Mouse (Mus musculus): ENCODE measurements around the gene Olfr692. TPM values are rescaled to one million over a fixed set of nuclear protein-coding genes. Genes with fewer than 3 reads are reported as not detected.
"Not testable (repeated sequence)": the region's sequence is repeated elsewhere in the genome, so short reads cannot be mapped to it uniquely, and the experiment has no call there.

Olfr692 gene
- polyA plus RNA-seq, 1 experiment from 2014 or later: not detected

DNA sequence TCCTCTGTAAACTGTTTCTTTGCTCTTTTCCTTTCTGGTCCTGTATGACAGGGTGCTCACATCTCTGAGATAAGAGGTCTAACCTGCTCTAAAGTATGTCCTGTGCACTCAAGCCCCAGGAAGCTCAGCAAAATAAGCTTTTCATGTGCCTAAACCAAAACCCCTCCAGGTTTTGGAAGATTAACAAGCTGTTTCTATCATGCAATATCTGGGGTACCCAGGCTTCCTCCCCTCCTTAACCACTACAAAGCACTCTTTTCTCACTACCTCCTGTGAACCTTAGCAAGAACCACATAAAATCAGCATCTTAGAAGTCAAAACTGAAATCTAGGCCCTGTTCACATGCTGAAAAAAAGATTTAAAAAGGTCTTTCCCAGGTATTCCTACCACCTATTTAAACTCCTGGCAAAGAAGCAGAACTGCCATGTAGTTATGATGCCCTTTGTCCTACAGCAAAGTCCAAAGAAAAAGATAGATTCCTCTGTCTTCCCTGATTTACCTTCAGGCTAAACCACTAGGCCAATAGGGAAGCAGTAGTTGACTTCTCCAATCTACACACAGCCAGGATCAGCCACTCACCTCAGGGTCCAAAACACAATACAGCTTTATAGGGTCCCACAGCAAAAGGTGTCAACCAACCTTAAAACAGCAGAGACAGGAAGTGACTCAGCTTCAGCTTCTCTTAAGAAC, 27.2 kb downstream of the Olfr692 start:
- Histone ChIP-seq H3K4me2 (ENCODE audit: low read depth, low read length) (no peak overlapping the region), H3K27ac (ENCODE audit: low read length) (no peak overlapping the region), H3K9me3 (replicated peaks; ENCODE audit: control insufficient read depth, low read length) (no peaks in the 10 kb centered on the region), H3K4me1 (ENCODE audit: control insufficient read depth, insufficient read depth, low read length) (peaks cover 16% of the 10 kb centered on the region), H3K4me3 (ENCODE audit: low read length) (no peak overlapping the region), H3K9ac (ENCODE audit: low read length) (no peak overlapping the region), H3K36me3 (ENCODE audit: control insufficient read depth, insufficient read depth) (peaks cover 3% of the 10 kb centered on the region; the same call in 1 of the 2 replicates), H3K27me3 (ENCODE audit: control insufficient read depth, insufficient read depth, low read length) (no peaks in the 10 kb centered on the region)
- ATAC-seq (replicated peaks; ENCODE audit: extremely low read depth, insufficient read depth, low FRiP score): no peak

DNA sequence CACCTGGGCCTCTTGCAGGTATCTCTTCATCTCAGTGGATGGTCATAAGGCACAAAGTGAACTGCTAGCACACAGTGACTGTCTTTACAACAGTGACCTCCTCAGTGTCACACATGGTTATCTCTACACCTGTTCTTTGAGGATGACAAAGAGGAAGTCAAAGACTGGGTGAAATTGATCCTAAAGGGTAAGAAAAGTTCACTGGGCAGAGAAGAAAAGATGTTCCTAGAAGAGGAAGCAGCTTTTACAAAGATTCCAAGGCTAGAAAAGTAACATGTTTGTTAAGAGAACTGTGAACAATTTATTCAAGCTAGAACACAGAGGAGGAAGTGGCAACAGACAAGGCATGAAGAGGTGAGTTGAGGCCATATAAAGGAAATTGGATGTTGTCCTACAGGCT, 28.1 kb downstream of the Olfr692 start:
- H3K27me3 ChIP-seq (ENCODE audit: control insufficient read depth, insufficient read depth, low read length): no peaks in the 10 kb centered on the region
- H3K9ac ChIP-seq (ENCODE audit: low read length): no peak overlapping the region
- ATAC-seq (replicated peaks; ENCODE audit: extremely low read depth, insufficient read depth, low FRiP score): no peak
- H3K27ac ChIP-seq (ENCODE audit: low read length): no peak overlapping the region
- no peak overlapping the region for H3K4me3 ChIP-seq (ENCODE audit: low read length)
- H3K36me3 ChIP-seq (ENCODE audit: control insufficient read depth, insufficient read depth): peaks cover 3% of the 10 kb centered on the region; the same call in 1 of the 2 replicates
- H3K9me3 ChIP-seq (replicated peaks; ENCODE audit: control insufficient read depth, low read length): no peaks in the 10 kb centered on the region
- H3K4me1 ChIP-seq (ENCODE audit: control insufficient read depth, insufficient read depth, low read length): peaks cover 16% of the 10 kb centered on the region
- no peak overlapping the region for H3K4me2 ChIP-seq (ENCODE audit: low read depth, low read length)

DNA sequence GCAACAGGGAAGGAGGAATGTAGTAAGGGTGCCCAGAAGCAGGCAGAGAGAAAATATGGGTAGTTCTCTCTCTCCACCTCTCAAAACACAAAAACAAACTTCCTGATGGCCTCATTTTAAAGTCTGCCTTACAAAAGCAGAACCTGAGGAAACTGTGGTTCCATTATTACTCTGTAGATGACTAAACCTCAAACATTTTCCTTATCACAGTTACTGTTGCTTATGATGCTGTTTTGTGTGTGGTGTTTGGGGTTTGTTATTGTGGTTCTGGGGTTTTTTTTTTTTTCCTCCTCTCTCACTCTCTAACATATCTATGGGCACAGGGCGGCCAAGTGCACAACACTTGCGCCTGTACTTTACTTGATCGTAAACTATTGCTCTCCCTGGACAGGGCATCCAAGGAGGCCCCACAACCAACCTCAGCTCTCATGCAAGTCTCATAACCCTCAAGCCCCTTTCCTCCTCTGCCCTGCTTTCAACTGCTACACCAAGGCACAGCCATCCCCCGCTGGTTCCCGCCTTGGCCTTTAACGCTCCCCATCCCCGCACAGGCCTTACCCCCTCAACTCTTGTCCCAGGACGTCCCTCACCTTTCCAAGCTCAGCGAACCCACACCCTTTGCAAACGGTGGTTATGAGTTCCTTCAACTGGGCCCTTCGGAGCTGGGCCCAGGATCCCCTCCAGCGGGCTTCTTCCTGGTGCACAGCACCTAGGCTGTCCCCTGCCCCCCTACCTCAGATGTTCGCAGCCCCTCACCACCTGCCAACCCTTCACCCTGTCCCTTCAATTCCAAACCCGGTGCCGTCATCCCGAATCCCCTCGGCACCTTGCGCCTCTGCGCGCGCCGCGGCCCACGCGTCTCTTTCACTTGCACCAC, 31.3 kb downstream of the Olfr692 start:
- H3K4me3 ChIP-seq (ENCODE audit: low read length): peak overlapping the region; percentile 81
- peaks cover 16% of the 10 kb centered on the region for H3K4me1 ChIP-seq (ENCODE audit: control insufficient read depth, insufficient read depth, low read length)
- peak overlapping the region; percentile 79 for H3K4me2 ChIP-seq (ENCODE audit: low read depth, low read length)
- peaks cover 3% of the 10 kb centered on the region; the same call in 1 of the 2 replicates for H3K36me3 ChIP-seq (ENCODE audit: control insufficient read depth, insufficient read depth)
- peak overlapping the region; percentile 90 for H3K9ac ChIP-seq (ENCODE audit: low read length)
- WGBS: under 1% methylated on average over 25 of the region's 25 CpGs
- peak; percentile 1; the same call in 1 of the 2 replicates for ATAC-seq (replicated peaks; ENCODE audit: extremely low read depth, insufficient read depth, low FRiP score)
- H3K27ac ChIP-seq (ENCODE audit: low read length): peak overlapping the region; percentile 83
- no peaks in the 10 kb centered on the region for H3K9me3 ChIP-seq (replicated peaks; ENCODE audit: control insufficient read depth, low read length)
- H3K27me3 ChIP-seq (ENCODE audit: control insufficient read depth, insufficient read depth, low read length): no peaks in the 10 kb centered on the region

DNA sequence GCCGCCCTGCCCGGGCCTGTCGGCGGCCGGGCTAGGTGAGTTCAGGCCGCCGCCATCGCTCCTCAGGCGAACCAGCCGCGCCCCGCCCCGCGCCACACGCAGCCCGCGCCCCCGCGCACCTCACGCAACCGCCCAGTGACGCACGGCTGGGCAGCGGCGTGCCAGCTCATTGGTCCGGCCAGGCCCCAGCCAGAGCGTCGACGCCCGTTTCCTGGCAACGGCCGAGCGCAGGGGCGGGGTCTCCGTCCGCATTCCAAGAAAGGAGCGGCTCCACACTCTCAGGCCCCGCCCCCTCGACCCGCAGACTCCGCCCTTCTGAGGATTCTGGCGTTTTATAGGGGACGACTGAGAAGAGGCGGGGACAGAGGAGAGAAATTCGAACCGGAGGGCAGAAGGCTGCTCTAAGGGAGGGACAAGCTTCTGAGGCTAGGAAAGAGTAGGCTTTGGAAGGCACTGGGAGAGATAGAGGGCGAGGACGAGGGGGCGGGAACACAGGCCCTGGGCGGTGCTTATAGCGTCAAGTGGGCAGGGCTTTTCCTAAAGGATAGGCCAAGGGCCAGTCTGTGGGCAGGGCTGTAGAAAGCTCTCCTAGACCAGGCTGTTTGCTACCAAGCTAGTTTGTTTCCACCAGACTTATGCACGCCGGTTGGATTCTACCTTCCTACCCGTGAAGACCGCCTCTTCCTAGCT, 32.0 kb downstream of the Olfr692 start, which contains the start of gene Fam160a2:
TSS of gene Fam160a2 (minus strand) at position 120 of the 690 bp plus-strand sequence.
- Histone ChIP-seq H3K9me3 (replicated peaks; ENCODE audit: control insufficient read depth, low read length) (no peaks in the 10 kb centered on the region), H3K4me2 (ENCODE audit: low read depth, low read length) (peak within 1 kb of the TSS; percentile 79), H3K27me3 (ENCODE audit: control insufficient read depth, insufficient read depth, low read length) (no peaks in the 10 kb centered on the region), H3K4me3 (ENCODE audit: low read length) (peak within 1 kb of the TSS; percentile 81), H3K36me3 (ENCODE audit: control insufficient read depth, insufficient read depth) (peaks cover 3% of the 10 kb centered on the region; the same call in 1 of the 2 replicates), H3K9ac (ENCODE audit: low read length) (peak within 1 kb of the TSS; percentile 90), H3K27ac (ENCODE audit: low read length) (peak within 1 kb of the TSS; percentile 85), H3K4me1 (ENCODE audit: control insufficient read depth, insufficient read depth, low read length) (peaks cover 16% of the 10 kb centered on the region)
- peak; percentile 98 for ATAC-seq (replicated peaks; ENCODE audit: extremely low read depth, insufficient read depth, low FRiP score)
- 1% methylated on average over 51 of the region's 55 CpGs for WGBS

DNA sequence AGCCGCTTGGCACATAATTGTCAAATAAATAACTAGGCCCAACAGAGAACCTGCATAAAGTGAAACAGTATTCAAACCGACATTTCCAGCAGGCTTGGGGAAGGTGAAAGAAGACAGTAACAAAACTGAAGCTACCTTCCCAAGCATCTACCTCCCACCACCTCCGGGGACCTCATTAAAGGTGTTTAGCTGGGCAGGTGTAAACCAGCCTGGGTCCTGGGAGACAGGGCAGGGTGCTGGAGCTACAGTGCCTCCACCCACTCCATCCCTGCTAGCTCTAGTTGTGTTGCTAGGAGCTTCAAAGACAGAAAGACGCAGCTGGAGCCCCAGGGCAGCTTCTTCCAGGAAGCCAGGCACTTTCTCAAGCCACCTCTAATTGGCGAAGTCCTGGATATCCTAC, 36.2 kb downstream of the Olfr692 start, which contains the start of gene Cnga4:
TSS of gene Cnga4 (plus strand) at position 301 of the 400 bp plus-strand sequence.
- Histone ChIP-seq H3K9me3 (replicated peaks; ENCODE audit: control insufficient read depth, low read length) (no peaks in the 10 kb centered on the region), H3K9ac (ENCODE audit: low read length) (no peak within 1 kb of the TSS), H3K36me3 (ENCODE audit: control insufficient read depth, insufficient read depth) (no peaks in the 10 kb centered on the region), H3K4me1 (ENCODE audit: control insufficient read depth, insufficient read depth, low read length) (peaks cover 1% of the 10 kb centered on the region), H3K4me2 (ENCODE audit: low read depth, low read length) (no peak within 1 kb of the TSS), H3K4me3 (ENCODE audit: low read length) (no peak within 1 kb of the TSS), H3K27ac (ENCODE audit: low read length) (no peak within 1 kb of the TSS), H3K27me3 (ENCODE audit: control insufficient read depth, insufficient read depth, low read length) (no peaks in the 10 kb centered on the region)
- 70% methylated on average over 5 of the region's 5 CpGs for WGBS
- no peak for ATAC-seq (replicated peaks; ENCODE audit: extremely low read depth, insufficient read depth, low FRiP score)

DNA sequence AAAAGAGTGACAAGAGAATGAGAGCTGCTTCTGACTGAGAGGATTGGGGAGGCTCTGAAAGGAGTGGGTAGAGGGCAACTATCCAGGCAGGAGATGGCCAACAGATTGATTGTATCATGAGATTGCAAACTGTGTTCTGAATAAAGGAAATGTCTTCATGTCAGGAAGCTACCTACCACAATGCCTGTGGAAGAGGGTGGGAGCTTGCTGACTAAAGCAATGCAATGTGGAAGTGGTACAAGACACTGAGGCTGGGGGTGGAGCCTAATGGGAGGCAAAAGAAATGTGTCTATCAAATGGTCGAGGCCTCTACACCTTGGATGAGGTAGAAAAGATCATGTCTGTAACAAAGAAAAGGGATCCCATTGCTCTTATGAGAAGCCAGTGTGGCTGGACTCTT, 38.3 kb downstream of the Olfr692 start:
- WGBS: 86% methylated on average over 1 of the region's 1 CpGs
- ATAC-seq (replicated peaks; ENCODE audit: extremely low read depth, insufficient read depth, low FRiP score): no peak
- no peak overlapping the region for H3K4me2 ChIP-seq (ENCODE audit: low read depth, low read length)

DNA sequence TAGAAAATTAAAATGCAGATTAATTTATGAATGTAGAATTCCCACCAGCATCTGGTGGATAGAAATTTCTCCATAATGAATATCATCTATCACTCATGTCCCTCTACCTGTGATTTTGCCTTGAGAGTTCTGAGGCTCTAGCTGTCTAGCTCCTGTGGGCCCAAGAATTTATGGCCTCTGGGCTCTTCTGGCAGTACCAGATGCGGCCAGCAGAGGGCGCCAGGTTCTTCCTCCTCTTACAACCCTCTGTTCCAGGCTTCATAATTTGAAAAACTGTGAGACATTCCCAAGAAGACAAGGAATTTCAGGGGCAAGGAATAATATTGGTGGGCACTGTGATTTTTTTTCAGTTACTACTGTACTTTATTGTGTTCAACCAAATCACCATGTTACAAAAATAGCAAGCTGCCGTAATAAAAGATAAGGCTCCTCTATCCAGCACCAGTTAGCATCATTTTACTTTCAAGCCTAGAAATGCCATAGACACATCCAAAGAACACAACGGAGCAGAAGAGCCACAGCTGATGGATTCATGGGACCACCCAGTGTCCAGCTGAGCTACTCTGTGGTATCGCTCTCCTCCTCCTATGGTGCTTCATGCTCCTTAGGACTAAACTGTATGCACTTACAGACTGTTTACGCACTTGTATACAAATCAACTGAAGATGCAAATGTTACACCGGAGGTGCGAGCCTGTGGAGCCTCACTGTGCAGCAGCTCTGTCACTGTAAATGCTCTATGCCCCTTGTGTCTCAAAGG, 44.0 kb downstream of the Olfr692 start:
- H3K27me3 ChIP-seq (ENCODE audit: control insufficient read depth, insufficient read depth, low read length); H3K4me2 ChIP-seq (ENCODE audit: low read depth, low read length); ATAC-seq (replicated peaks; ENCODE audit: extremely low read depth, insufficient read depth, low FRiP score); H3K36me3 ChIP-seq (ENCODE audit: control insufficient read depth, insufficient read depth); H3K9ac ChIP-seq (ENCODE audit: low read length); H3K27ac ChIP-seq (ENCODE audit: low read length); H3K4me3 ChIP-seq (ENCODE audit: low read length); H3K4me1 ChIP-seq (ENCODE audit: control insufficient read depth, insufficient read depth, low read length); H3K9me3 ChIP-seq (replicated peaks; ENCODE audit: control insufficient read depth, low read length): not testable (repeated sequence)
- 51% methylated on average over 8 of the region's 8 CpGs for WGBS

More for the DNA sequence above, 38.3 kb downstream of the Olfr692 start:
- H3K27ac ChIP-seq (ENCODE audit: low read length): no peak overlapping the region
- no peaks in the 10 kb centered on the region for H3K36me3 ChIP-seq (ENCODE audit: control insufficient read depth, insufficient read depth)
- H3K9ac ChIP-seq (ENCODE audit: low read length): no peak overlapping the region
- H3K4me3 ChIP-seq (ENCODE audit: low read length): no peak overlapping the region
- H3K27me3 ChIP-seq (ENCODE audit: control insufficient read depth, insufficient read depth, low read length): no peaks in the 10 kb centered on the region
- no peaks in the 10 kb centered on the region for H3K9me3 ChIP-seq (replicated peaks; ENCODE audit: control insufficient read depth, low read length)
- no peaks in the 10 kb centered on the region for H3K4me1 ChIP-seq (ENCODE audit: control insufficient read depth, insufficient read depth, low read length)

DNA sequence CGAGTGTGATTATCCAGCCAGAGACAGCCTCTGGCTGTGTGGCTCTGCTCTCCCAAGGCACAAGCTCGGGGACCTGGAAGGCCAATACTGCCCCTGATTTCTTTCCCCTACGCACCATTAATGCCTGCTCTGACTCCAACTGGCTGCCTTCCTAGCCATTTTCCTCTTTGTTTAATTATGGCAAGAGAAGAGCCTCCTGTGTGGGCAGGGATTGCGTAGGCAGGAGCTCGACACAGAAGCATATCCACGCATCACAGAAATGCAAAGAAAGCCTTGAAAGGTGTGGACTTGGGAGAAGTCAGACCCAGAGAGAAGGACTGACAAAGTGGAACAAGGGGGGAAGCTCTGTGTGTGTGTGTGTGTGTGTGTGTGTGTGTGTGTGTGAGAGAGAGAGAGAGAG, 46.4 kb downstream of the Olfr692 start:
- H3K27me3 ChIP-seq (ENCODE audit: control insufficient read depth, insufficient read depth, low read length): no peaks in the 10 kb centered on the region
- no peaks in the 10 kb centered on the region for H3K36me3 ChIP-seq (ENCODE audit: control insufficient read depth, insufficient read depth)
- WGBS: 60% methylated on average over 6 of the region's 6 CpGs
- no peak for ATAC-seq (replicated peaks; ENCODE audit: extremely low read depth, insufficient read depth, low FRiP score)
- H3K27ac ChIP-seq (ENCODE audit: low read length): no peak overlapping the region
- H3K4me3 ChIP-seq (ENCODE audit: low read length): no peak overlapping the region
- no peaks in the 10 kb centered on the region for H3K9me3 ChIP-seq (replicated peaks; ENCODE audit: control insufficient read depth, low read length)
- no peaks in the 10 kb centered on the region for H3K4me1 ChIP-seq (ENCODE audit: control insufficient read depth, insufficient read depth, low read length)
- no peak overlapping the region for H3K4me2 ChIP-seq (ENCODE audit: low read depth, low read length)
- no peak overlapping the region for H3K9ac ChIP-seq (ENCODE audit: low read length)

Data from heart, embryonic 16.5 days (tissue).